Mouse (Mus musculus): Measurements from ENCODE around the gene Ifitm3.

DNA sequence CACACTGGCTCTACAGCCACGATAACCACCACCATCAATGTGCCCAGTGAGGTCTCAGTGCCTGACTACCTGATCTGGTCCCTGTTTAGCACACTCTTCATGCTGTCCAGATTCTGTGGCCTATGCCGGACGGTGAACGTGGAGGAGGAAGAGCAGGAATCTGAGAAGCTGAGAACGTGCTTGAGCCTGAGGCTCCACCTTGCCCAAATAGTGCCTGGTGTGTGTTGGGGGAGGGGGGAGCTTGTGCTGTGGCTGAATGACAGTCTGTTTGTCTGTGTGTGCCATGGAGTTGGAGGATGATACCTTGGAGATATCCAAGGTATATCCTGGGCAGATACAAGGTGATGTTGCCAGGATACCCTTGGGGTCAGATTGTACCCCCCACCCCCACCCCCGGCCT, 20.4 kb downstream of the Ifitm3 start:
- TF ChIP-seq CTCF (IDR thresholded peaks at IDR 0.05; ENCODE audit: extremely low read depth, insufficient read depth, insufficient read length, insufficient replicate concordance): no peak
- no peak for TF ChIP-seq POLR2A (IDR thresholded peaks at IDR 0.05; ENCODE audit: low read depth, low read length)
